Mouse (Mus musculus): ENCODE data around the gene Asb12.
"Not testable (repeated sequence)": the region's sequence is repeated elsewhere in the genome, so short reads cannot be mapped to it uniquely, and the experiment has no call there.

Asb12 gene

DNA sequence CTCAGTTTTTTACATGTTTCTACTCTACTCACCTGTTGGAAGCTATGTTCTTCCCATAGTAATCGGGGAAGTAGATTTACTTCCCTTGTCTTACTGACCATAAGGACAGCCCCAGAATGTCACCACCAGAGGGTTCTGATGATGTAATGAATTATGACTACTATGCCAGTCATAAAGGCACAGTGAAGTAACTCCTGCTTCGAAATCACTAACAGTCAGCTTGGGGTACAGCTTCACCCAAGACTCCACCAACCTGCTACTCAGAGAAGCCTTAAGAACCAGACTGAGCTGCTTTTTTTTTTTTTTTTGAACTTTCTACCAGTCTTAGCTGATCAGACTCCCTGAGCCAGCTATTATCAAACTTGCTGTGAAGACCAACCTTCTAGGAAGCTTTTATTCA, at the start of gene Asb12, which contains the start of gene Pfn5:
Gene Asb12, minus strand, starts transcription at position 101 of the 400 bp plus-strand sequence.
Gene Pfn5, plus strand, starts transcription at position 218 of the 400 bp plus-strand sequence.
- DNase-seq: no peak

- DNase-seq: no peak
Observed at GRCm38 (mm10) chrX:95600609-95601008, 42.8 kb upstream of the Asb12 start.

DNA sequence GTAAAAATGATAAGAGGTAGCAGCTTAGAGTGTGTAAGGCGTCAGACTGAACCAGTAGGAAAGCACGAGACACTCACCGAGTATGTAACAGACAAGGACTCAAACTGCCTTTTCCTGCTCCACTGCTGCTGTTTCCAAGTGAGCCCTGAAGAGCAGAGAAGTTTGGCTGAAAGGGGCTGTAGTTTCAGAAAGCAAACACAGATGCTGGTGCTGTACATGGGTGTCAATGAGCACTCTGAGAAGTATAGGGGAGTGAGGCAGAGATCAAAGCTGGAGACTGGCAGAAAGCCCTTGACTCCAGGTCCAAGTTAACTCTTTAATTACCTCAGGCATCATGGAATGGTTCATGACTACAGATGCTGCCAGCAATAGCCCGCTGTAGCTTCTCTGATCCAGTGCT, 3.5 kb downstream of the Asb12 start:
- no peak for DNase-seq

DNA sequence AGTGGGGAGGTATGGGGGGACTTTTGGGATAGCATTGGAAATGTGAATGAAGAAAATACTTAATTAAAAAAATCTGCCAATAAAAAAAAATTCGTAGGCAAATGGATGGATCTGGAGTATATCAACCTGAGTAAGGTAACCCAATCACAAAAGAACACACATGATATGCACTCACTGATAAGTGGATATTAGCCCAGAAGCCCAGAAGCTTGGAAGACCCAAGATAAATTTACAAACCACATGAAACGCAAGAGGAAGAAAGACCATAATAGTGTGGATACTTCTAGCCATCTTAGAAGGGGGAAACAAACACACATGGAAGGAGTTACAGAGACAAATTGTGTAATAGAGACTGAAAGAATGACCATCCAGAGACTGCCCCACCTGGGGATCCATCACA, 22.3 kb downstream of the Asb12 start:
- not testable (repeated sequence) for DNase-seq

DNA sequence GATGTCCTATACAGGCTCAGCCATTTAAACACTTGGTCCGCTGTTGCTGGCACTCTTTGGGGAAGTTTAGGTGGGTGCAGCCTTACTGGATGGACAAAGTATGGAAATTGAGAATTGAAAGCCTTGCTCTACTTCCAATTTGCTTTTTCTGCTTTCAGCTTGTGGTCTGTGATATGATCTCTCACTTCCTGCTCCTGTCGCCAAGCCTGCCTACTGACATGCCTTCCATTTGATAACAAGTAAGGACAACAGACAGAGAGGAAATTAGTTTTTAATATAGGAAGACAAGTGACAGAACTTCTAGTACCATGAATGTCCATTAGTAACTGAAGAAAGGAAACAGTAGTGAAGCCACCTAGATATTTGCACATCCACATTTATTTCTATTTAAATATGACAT, 32.6 kb downstream of the Asb12 start:
- no peak for DNase-seq

DNA sequence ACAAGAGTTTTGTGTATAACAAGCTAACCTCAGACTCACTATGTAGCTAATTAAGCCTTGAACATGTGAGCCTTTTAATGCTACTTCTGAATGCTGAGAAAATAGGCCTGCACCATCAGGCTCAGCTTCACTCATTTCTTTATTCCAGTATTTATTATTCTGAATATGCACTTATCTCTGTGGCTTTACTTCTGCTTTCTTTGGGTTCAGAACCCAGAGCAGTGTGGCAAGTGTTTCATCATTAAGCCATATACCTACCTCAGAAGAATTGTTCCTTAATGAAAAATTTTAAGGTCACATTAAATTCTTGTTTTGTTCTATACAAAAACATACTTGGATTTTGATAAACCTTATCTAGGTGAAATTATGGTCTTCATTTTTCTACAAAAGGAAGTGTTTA, 33.9 kb downstream of the Asb12 start:
- no peak for DNase-seq

DNA sequence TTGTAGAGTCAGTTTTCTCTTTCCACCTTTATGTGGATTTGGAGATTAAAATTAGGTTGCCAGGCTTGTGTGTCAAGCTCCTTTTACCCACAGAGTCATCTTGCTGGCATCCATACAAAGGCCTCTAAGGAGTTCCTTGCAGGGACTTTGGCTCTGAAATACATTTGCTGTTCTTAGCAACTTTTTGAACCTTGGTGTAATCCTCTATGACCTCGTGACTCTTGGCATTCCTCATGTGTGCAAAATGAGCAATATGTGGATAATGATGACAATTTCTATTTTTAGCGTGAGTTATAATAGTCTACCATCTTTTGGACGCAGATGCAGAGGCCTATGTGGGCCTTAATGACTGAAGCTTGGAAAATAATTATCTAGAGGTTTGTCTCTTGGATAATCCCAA, 100.6 kb downstream of the Asb12 start:
- DNase-seq: no peak

DNA sequence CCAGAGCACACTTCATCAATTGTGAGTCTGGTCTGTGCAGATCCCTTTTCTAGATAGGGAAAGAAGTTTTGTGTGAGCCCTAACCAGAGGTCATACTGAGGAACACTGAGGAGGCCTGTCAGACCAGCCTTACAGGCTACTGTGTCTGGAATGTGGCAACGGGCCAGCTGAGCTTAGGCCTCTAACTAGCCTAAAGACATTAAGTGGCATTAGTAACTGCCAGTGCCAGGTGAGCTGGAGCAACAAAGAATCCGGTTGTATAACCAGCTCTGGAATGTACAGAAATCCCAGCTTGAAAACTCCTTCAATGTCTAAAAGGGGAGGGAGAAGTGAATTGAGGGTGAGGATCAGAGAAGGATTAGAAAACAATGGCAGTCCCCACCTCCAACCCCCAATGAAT, 111.9 kb downstream of the Asb12 start:
- DNase-seq: no peak

GRCm38 (mm10) chrX:95445141-95445540, 112.6 kb downstream of the Asb12 start:
- no peak for DNase-seq

- DNase-seq: peak; percentile 75 to 76
Observed at GRCm38 (mm10) chrX:95444776-95445111, 113.0 kb downstream of the Asb12 start, which contains the start of gene Amer1. Gene Amer1, minus strand, starts transcription at chrX:95444872.

- DNase-seq: peak; percentile 16 to 37
Observed at GRCm38 (mm10) chrX:95443898-95444775, 113.7 kb downstream of the Asb12 start.

DNA sequence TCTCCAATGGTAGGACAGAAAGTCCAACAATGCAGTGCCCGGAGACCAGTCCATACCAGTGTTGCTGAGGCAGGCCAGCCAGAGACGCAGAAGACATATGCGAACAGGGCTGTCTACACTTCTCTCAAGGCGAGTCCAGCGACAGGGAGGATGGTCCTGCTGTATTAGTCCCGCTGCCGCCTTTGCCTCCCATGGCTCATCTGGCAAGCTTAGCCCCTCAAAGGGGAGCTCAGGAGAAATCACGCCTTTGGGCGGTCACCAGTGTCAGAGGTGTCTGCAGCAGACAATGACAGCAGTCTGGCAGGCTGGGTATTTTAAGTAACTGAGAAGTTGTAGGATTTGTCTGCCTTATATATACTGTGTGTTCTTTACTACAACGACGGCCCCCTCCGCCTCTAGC, 114.4 kb downstream of the Asb12 start:
- DNase-seq: no peak

DNA sequence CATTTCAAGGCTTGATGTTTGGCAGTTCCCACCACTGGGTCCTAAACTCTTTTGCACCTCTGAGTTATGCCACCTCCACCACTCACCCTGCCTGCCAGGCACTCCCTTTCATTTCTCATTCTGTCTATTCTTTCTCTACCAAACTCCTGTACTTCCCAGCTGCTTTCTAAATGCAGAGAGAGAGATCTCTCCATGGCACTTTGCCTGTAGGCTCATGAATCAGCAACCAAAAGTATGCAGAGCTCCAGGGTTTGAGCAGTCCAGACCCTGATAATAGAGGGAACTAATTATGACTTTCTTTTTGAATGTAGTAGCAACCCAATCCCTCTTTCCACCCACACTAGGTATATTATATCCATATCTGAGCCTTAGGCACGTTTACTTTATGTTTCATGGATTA, 115.5 kb downstream of the Asb12 start:
- DNase-seq: no peak

DNA sequence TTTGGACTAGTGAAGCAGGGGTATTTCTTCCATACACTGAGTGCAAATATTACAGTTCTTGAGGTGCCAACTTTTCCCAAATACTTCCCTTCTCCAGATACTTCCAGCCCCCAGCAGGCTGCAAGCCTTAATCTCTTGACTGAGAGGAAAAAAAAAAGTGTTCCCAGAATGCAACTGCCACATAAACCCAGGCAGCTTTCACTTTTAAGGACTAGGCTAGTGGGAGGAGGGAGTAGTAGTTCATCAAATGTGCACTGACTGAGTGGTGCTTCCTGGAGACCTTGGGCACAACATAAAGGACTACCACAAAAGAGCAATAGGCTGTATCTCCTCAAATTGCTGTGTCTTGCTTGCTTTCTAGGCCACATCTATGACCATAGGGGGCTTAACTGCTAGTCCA, 116.5 kb downstream of the Asb12 start:
- no peak for DNase-seq

GRCm38 (mm10) chrX:95438491-95438890, 119.3 kb downstream of the Asb12 start:
- no peak for DNase-seq

DNA sequence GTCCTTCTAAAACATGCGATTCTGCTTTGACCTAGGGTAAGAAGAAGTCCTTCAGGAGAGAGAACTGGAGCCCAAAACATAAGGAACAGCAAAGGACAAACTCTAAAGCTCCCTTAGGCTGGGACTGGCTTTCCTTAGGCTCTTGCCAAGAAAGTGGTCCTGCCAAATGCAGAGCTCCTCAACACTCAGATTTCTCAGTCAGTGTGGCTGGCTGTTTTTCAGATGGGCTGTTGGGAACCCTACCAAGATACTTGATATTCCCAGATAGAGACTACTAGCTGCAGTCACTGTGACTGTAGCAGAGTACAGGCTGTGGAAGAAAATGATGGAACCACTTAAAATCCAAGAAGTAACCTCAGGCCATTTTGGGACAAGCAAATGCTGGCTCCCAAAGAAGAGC, 120.6 kb downstream of the Asb12 start:
- DNase-seq: no peak

All from spleen, adult 18-20 months (tissue).